Mouse (Mus musculus): ENCODE results near the gene Paqr6. TPM values are rescaled to one million over a fixed set of nuclear protein-coding genes. Genes with fewer than 3 reads are reported as not detected.

The Paqr6 gene
- polyA plus RNA-seq (2017; shearing (Covaris generic)) = not detected

- no peak for ATAC-seq
Measured at GRCm38 (mm10) chr3:88364337-88364736, at the start of gene Paqr6. Gene Paqr6, plus strand, starts transcription at chr3:88364584.

- ATAC-seq = peak; percentile 98
Measured at GRCm38 (mm10) chr3:88324951-88325405, 39.4 kb upstream of the Paqr6 start, which contains the start of gene Glmp. Gene Glmp, plus strand, starts transcription at chr3:88325023.

- no peak for ATAC-seq
Measured at GRCm38 (mm10) chr3:88328956-88329355, 35.4 kb upstream of the Paqr6 start.

- no peak for ATAC-seq
Measured at GRCm38 (mm10) chr3:88331282-88331681, 33.1 kb upstream of the Paqr6 start.

GRCm38 (mm10) chr3:88334029-88334658 is 30.2 kb upstream of the Paqr6 start:
- ATAC-seq = no peak

- ATAC-seq = no peak
Measured at GRCm38 (mm10) chr3:88334902-88335435, 29.4 kb upstream of the Paqr6 start.

GRCm38 (mm10) chr3:88335436-88336053 is 28.8 kb upstream of the Paqr6 start:
- peak; percentile 7 for ATAC-seq

GRCm38 (mm10) chr3:88336058-88337013 is 28.0 kb upstream of the Paqr6 start, which contains the start of the genes Tmem79 and Smg5:
Gene Tmem79, minus strand, starts transcription at chr3:88336148.
Gene Smg5, plus strand, starts transcription at chr3:88336260.
- peak; percentile 96 for ATAC-seq

- peak; percentile 26 for ATAC-seq
Measured at GRCm38 (mm10) chr3:88337367-88338020, 26.9 kb upstream of the Paqr6 start.

- no peak for ATAC-seq
Measured at GRCm38 (mm10) chr3:88338316-88338715, 26.1 kb upstream of the Paqr6 start.

- ATAC-seq = no peak
Measured at GRCm38 (mm10) chr3:88339006-88339405, 25.4 kb upstream of the Paqr6 start.

- ATAC-seq = no peak
Measured at GRCm38 (mm10) chr3:88350732-88351131, 13.7 kb upstream of the Paqr6 start.

GRCm38 (mm10) chr3:88352907-88353306 is 11.5 kb upstream of the Paqr6 start:
- ATAC-seq = no peak

GRCm38 (mm10) chr3:88354396-88355165 is 9.8 kb upstream of the Paqr6 start:
- no peak for ATAC-seq

GRCm38 (mm10) chr3:88359584-88359983 is 4.8 kb upstream of the Paqr6 start:
- no peak for ATAC-seq

- ATAC-seq = no peak
Measured at GRCm38 (mm10) chr3:88359989-88360388, 4.4 kb upstream of the Paqr6 start.

- no peak for ATAC-seq
Measured at GRCm38 (mm10) chr3:88361096-88361495, 3.3 kb upstream of the Paqr6 start.

- ATAC-seq = no peak
Measured at GRCm38 (mm10) chr3:88361612-88362313, 2.6 kb upstream of the Paqr6 start.

- ATAC-seq = no peak
Measured at GRCm38 (mm10) chr3:88363700-88364099, 684 bp upstream of the Paqr6 start.

GRCm38 (mm10) chr3:88365705-88366361 is 1.4 kb downstream of the Paqr6 start:
- no peak for ATAC-seq
